Mouse (Mus musculus): ENCODE results near the gene Akt2. TPM values are rescaled to one million over a fixed set of nuclear protein-coding genes. Genes with fewer than 3 reads are reported as not detected.

Gene Akt2
- 72.3 and 75.2 TPM in 2 replicates for polyA plus RNA-seq (2014; fragmentation: Nextera tagmentation; extraction: Ambion mirVana)

- Histone ChIP-seq H3K4me2 (ENCODE audit: low read depth, low read length, severe bottlenecking) (peak within 1 kb of the TSS; percentile 59), H3K9me3 (ENCODE audit: control insufficient read depth, low read length) (no peaks in the 10 kb centered on the region)
- peak; percentile 93 for ATAC-seq (replicated peaks; ENCODE audit: low FRiP score)
Observed at GRCm38 (mm10) chr7:27591266-27592216, at the start of gene Akt2. Gene Akt2 (plus strand): TSS chr7:27591552.

GRCm38 (mm10) chr7:27541922-27542321, 49.4 kb upstream of the Akt2 start:
- H3K9me3 ChIP-seq (ENCODE audit: control insufficient read depth, low read length): no peaks in the 10 kb centered on the region
- WGBS: 60% methylated on average over 5 of the region's 5 CpGs
- peak overlapping the region; percentile 62; the same call in 1 of the 2 replicates for H3K9ac ChIP-seq (ENCODE audit: low read length)
- DNase-seq (ENCODE audit: low spot score) (no peak), ATAC-seq (replicated peaks; ENCODE audit: low FRiP score) (no peak)
- H3K27me3 ChIP-seq (ENCODE audit: control insufficient read depth, insufficient read depth, low read length): no peaks in the 10 kb centered on the region
- peak overlapping the region; percentile 38 for H3K4me3 ChIP-seq (ENCODE audit: low read depth, low read length)
- H3K4me2 ChIP-seq (ENCODE audit: low read depth, low read length, severe bottlenecking): peak overlapping the region; percentile 78
- H3K36me3 ChIP-seq (ENCODE audit: control insufficient read depth, insufficient read depth, low read length): no peaks in the 10 kb centered on the region
- H3K27ac ChIP-seq (ENCODE audit: low read depth, low read length): no peak overlapping the region
- H3K4me1 ChIP-seq (replicated peaks; ENCODE audit: control insufficient read depth, insufficient read depth, low read length): no peaks in the 10 kb centered on the region; the same call in 1 of the 2 replicates

More at GRCm38 (mm10) chr7:27591266-27592216, at the start of gene Akt2:
- DNase-seq (ENCODE audit: low spot score): peak; percentile 99
- peak within 1 kb of the TSS; percentile 98 for H3K27ac ChIP-seq (ENCODE audit: low read depth, low read length)
- peak within 1 kb of the TSS; percentile 85 for H3K9ac ChIP-seq (ENCODE audit: low read length)
- no peaks in the 10 kb centered on the region; the same call in 1 of the 2 replicates for H3K36me3 ChIP-seq (ENCODE audit: control insufficient read depth, insufficient read depth, low read length)
- WGBS: 0% methylated on average over 44 of the region's 71 CpGs
- H3K4me3 ChIP-seq (ENCODE audit: low read depth, low read length): peak within 1 kb of the TSS; percentile 70
- H3K4me1 ChIP-seq (replicated peaks; ENCODE audit: control insufficient read depth, insufficient read depth, low read length): peaks cover 8% of the 10 kb centered on the region; the same call in 1 of the 2 replicates
- no peaks in the 10 kb centered on the region for H3K27me3 ChIP-seq (ENCODE audit: control insufficient read depth, insufficient read depth, low read length)

DNA sequence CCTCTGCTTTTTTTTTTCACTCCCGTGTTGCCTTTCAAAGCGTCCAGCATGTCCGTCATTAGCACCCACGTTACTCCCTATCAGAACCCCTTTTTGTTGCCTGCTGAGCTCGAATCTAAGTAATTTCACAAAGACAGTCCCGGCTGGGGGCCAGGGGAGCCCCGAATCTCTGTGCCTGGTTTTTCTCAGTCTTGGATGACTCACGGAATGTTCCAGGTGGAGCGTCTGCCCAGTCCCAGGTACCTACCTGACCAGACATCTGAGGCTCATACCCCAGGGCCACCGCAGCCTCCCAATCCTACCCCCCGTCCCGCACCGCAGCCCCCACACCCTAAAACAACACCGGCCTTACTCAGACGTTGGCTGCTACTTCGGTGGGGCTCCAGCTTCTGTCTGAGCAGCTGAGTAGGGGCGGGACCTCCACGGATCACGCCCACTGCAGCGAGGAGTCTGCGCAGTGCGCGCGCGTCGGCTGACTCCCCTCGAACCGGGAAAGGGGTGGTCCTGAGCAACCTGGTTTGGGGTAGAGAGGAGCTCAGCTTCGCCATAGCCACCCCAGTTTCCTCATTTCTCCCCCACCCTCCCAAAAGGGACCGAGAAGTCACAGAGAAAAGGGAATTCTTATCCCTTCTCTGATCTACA, 48.8 kb upstream of the Akt2 start:
- Histone ChIP-seq H3K36me3 (ENCODE audit: control insufficient read depth, insufficient read depth, low read length) (no peaks in the 10 kb centered on the region), H3K27ac (ENCODE audit: low read depth, low read length) (no peak overlapping the region), H3K9ac (ENCODE audit: low read length) (peak overlapping the region; percentile 62), H3K4me1 (replicated peaks; ENCODE audit: control insufficient read depth, insufficient read depth, low read length) (no peaks in the 10 kb centered on the region; the same call in 1 of the 2 replicates), H3K27me3 (ENCODE audit: control insufficient read depth, insufficient read depth, low read length) (no peaks in the 10 kb centered on the region), H3K9me3 (ENCODE audit: control insufficient read depth, low read length) (no peaks in the 10 kb centered on the region), H3K4me2 (ENCODE audit: low read depth, low read length, severe bottlenecking) (peak overlapping the region; percentile 78), H3K4me3 (ENCODE audit: low read depth, low read length) (peak overlapping the region; percentile 38)
- ATAC-seq (replicated peaks; ENCODE audit: low FRiP score) (peak; percentile 95), DNase-seq (ENCODE audit: low spot score) (peak; percentile 89)
- 3% methylated on average over 30 of the region's 30 CpGs for WGBS

DNA sequence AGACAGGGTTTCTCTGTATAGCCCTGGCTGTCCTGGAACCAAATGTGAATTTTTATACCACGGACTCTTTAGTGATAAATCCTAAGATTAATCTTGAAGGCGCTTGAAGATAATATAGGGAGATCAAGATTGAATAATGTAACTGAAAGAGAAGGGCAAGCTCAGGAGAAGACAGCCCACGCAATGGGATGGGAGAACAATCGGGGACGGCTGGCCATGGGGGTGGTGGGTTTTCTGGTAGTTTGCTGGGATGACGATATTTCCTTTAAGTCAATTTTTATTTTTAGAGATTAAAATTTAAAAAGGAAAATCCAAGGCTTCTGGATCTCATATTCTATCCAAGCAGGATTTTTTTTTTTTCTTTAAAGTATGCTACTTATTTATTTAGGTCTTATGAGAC, 48.3 kb upstream of the Akt2 start:
- 59% methylated on average over 6 of the region's 6 CpGs for WGBS
- no peaks in the 10 kb centered on the region for H3K27me3 ChIP-seq (ENCODE audit: control insufficient read depth, insufficient read depth, low read length)
- DNase-seq (ENCODE audit: low spot score) (no peak), ATAC-seq (replicated peaks; ENCODE audit: low FRiP score) (no peak)
- peak overlapping the region; percentile 62; the same call in 1 of the 2 replicates for H3K9ac ChIP-seq (ENCODE audit: low read length)
- peak overlapping the region; percentile 78 for H3K4me2 ChIP-seq (ENCODE audit: low read depth, low read length, severe bottlenecking)
- H3K4me3 ChIP-seq (ENCODE audit: low read depth, low read length): peak overlapping the region; percentile 38
- no peak overlapping the region for H3K27ac ChIP-seq (ENCODE audit: low read depth, low read length)
- no peaks in the 10 kb centered on the region for H3K36me3 ChIP-seq (ENCODE audit: control insufficient read depth, insufficient read depth, low read length)
- H3K4me1 ChIP-seq (replicated peaks; ENCODE audit: control insufficient read depth, insufficient read depth, low read length): no peaks in the 10 kb centered on the region; the same call in 1 of the 2 replicates
- no peaks in the 10 kb centered on the region for H3K9me3 ChIP-seq (ENCODE audit: control insufficient read depth, low read length)

DNA sequence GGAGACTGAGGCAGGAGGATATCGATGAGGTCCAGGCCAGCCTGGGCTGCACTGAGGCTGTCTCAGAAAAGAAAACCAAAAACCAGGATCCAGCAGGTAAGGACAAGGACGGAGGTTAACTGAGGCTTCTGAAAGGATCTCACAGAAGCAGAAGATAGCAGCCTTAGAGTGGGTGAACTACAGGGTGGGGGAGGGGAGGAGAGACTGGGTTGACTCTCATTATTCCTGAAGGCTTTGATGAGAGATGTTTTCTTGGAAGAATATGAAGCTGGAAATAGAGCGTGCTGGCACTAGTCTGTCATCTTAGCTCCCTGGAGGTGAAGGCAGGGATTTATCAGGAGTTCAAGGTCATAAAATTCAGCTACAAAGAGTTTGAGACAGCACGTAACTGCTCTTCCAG, 47.5 kb upstream of the Akt2 start:
- WGBS: 85% methylated on average over 4 of the region's 4 CpGs
- no peaks in the 10 kb centered on the region; the same call in 1 of the 2 replicates for H3K4me1 ChIP-seq (replicated peaks; ENCODE audit: control insufficient read depth, insufficient read depth, low read length)
- no peaks in the 10 kb centered on the region for H3K27me3 ChIP-seq (ENCODE audit: control insufficient read depth, insufficient read depth, low read length)
- no peak overlapping the region for H3K4me3 ChIP-seq (ENCODE audit: low read depth, low read length)
- DNase-seq (ENCODE audit: low spot score) (no peak), ATAC-seq (replicated peaks; ENCODE audit: low FRiP score) (no peak)
- no peak overlapping the region for H3K4me2 ChIP-seq (ENCODE audit: low read depth, low read length, severe bottlenecking)
- H3K36me3 ChIP-seq (ENCODE audit: control insufficient read depth, insufficient read depth, low read length): no peaks in the 10 kb centered on the region
- no peak overlapping the region for H3K9ac ChIP-seq (ENCODE audit: low read length)
- H3K9me3 ChIP-seq (ENCODE audit: control insufficient read depth, low read length): no peaks in the 10 kb centered on the region
- no peak overlapping the region for H3K27ac ChIP-seq (ENCODE audit: low read depth, low read length)

DNA sequence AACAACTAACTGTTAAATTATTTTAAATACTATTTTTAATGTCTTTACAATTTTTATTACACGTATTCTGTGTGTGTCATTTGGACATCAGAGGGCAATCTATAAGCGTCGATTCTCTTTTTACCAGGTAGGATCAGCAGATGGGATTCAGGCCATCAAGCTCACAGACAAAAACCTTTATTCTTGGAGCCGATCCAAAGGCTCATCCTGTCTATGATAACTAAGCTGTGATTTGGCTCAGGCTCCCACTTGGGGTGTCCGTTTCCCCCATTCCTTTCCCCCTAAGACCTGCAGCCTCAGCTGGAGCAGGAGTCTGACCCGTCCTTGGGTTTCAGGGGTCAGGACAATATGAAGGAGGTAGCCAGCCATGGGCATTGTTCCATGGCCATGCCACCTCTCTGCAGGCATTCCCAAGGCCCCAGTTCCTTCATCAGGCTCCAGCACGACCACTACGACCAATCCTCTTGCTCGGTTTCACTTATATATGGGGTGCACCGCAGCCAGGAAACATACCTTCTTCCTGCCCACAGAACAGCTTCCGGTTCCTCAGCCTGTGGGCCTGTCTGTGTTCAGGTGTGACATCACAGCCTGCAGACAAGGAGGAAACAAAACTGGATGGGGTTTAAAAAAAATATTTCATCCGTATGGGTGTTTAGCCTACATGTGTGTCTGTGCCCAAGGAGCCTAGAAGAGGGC, 46.5 kb upstream of the Akt2 start:
- ATAC-seq (replicated peaks; ENCODE audit: low FRiP score) (no peak), DNase-seq (ENCODE audit: low spot score) (no peak)
- H3K9me3 ChIP-seq (ENCODE audit: control insufficient read depth, low read length): no peaks in the 10 kb centered on the region
- WGBS: 88% methylated on average over 12 of the region's 12 CpGs
- H3K4me2 ChIP-seq (ENCODE audit: low read depth, low read length, severe bottlenecking): no peak overlapping the region
- H3K4me1 ChIP-seq (replicated peaks; ENCODE audit: control insufficient read depth, insufficient read depth, low read length): no peaks in the 10 kb centered on the region; the same call in 1 of the 2 replicates
- no peak overlapping the region for H3K4me3 ChIP-seq (ENCODE audit: low read depth, low read length)
- H3K27ac ChIP-seq (ENCODE audit: low read depth, low read length): no peak overlapping the region
- H3K36me3 ChIP-seq (ENCODE audit: control insufficient read depth, insufficient read depth, low read length): no peaks in the 10 kb centered on the region
- no peaks in the 10 kb centered on the region for H3K27me3 ChIP-seq (ENCODE audit: control insufficient read depth, insufficient read depth, low read length)
- no peak overlapping the region for H3K9ac ChIP-seq (ENCODE audit: low read length)

GRCm38 (mm10) chr7:27549597-27549996, 41.8 kb upstream of the Akt2 start:
- 78% methylated on average over 6 of the region's 6 CpGs for WGBS
- Histone ChIP-seq H3K4me1 (replicated peaks; ENCODE audit: control insufficient read depth, insufficient read depth, low read length) (peaks cover 5% of the 10 kb centered on the region; the same call in 1 of the 2 replicates), H3K9ac (ENCODE audit: low read length) (no peak overlapping the region), H3K27me3 (ENCODE audit: control insufficient read depth, insufficient read depth, low read length) (no peaks in the 10 kb centered on the region), H3K4me3 (ENCODE audit: low read depth, low read length) (no peak overlapping the region), H3K27ac (ENCODE audit: low read depth, low read length) (no peak overlapping the region), H3K36me3 (ENCODE audit: control insufficient read depth, insufficient read depth, low read length) (no peaks in the 10 kb centered on the region), H3K4me2 (ENCODE audit: low read depth, low read length, severe bottlenecking) (no peak overlapping the region), H3K9me3 (ENCODE audit: control insufficient read depth, low read length) (no peaks in the 10 kb centered on the region)
- DNase-seq (ENCODE audit: low spot score): no peak
- no peak for ATAC-seq (replicated peaks; ENCODE audit: low FRiP score)

GRCm38 (mm10) chr7:27552070-27552469, 39.3 kb upstream of the Akt2 start:
- Histone ChIP-seq H3K27me3 (ENCODE audit: control insufficient read depth, insufficient read depth, low read length) (no peaks in the 10 kb centered on the region), H3K4me2 (ENCODE audit: low read depth, low read length, severe bottlenecking) (peak overlapping the region; percentile 71; the same call in 1 of the 2 replicates), H3K9me3 (ENCODE audit: control insufficient read depth, low read length) (no peaks in the 10 kb centered on the region), H3K4me3 (ENCODE audit: low read depth, low read length) (peak overlapping the region; percentile 72; the same call in 1 of the 2 replicates), H3K4me1 (replicated peaks; ENCODE audit: control insufficient read depth, insufficient read depth, low read length) (peaks cover 6% of the 10 kb centered on the region; the same call in 1 of the 2 replicates), H3K27ac (ENCODE audit: low read depth, low read length) (no peak overlapping the region), H3K9ac (ENCODE audit: low read length) (peak overlapping the region; percentile 6; the same call in 1 of the 2 replicates), H3K36me3 (ENCODE audit: control insufficient read depth, insufficient read depth, low read length) (no peaks in the 10 kb centered on the region)
- ATAC-seq (replicated peaks; ENCODE audit: low FRiP score): no peak
- no peak for DNase-seq (ENCODE audit: low spot score)
- 57% methylated on average over 5 of the region's 5 CpGs for WGBS
